Mouse (Mus musculus): ENCODE data around the gene Slc22a15.

Slc22a15 gene

GRCm38 (mm10) chr3:101923843-101924740 is at the start of gene Slc22a15:
Slc22a15 (minus strand) TSS chr3:101924453.
- DNase-seq: peak; percentile 83

- DNase-seq: no peak
These were observed 42.7 kb upstream of the Slc22a15 start for GRCm38 (mm10) chr3:101966825-101967558.

GRCm38 (mm10) chr3:101964352-101964751 is 40.1 kb upstream of the Slc22a15 start:
- no peak for DNase-seq

- no peak for DNase-seq
These were observed 39.2 kb upstream of the Slc22a15 start for GRCm38 (mm10) chr3:101963501-101963900.

GRCm38 (mm10) chr3:101961146-101961835 is 37.0 kb upstream of the Slc22a15 start:
- no peak for DNase-seq

- no peak for DNase-seq
These were observed 33.8 kb upstream of the Slc22a15 start for GRCm38 (mm10) chr3:101958047-101958446.

GRCm38 (mm10) chr3:101953506-101953905 is 29.3 kb upstream of the Slc22a15 start:
- DNase-seq: peak; percentile 5

GRCm38 (mm10) chr3:101952577-101952976 is 28.3 kb upstream of the Slc22a15 start:
- DNase-seq: no peak

- peak; percentile 13 for DNase-seq
These were observed 24.3 kb upstream of the Slc22a15 start for GRCm38 (mm10) chr3:101948572-101948971.

- no peak for DNase-seq
These were observed 23.0 kb upstream of the Slc22a15 start for GRCm38 (mm10) chr3:101947250-101947649.

GRCm38 (mm10) chr3:101945257-101945656 is 21.0 kb upstream of the Slc22a15 start:
- no peak for DNase-seq

GRCm38 (mm10) chr3:101940418-101940817 is 16.2 kb upstream of the Slc22a15 start:
- DNase-seq: no peak

GRCm38 (mm10) chr3:101939865-101940264 is 15.6 kb upstream of the Slc22a15 start:
- DNase-seq: no peak

GRCm38 (mm10) chr3:101939152-101939551 is 14.9 kb upstream of the Slc22a15 start:
- DNase-seq: no peak

GRCm38 (mm10) chr3:101936369-101936768 is 12.1 kb upstream of the Slc22a15 start:
- DNase-seq: no peak

- DNase-seq: no peak
These were observed 9.6 kb upstream of the Slc22a15 start for GRCm38 (mm10) chr3:101933820-101934219.

GRCm38 (mm10) chr3:101929105-101929876 is 5.0 kb upstream of the Slc22a15 start:
- no peak for DNase-seq

- no peak for DNase-seq
These were observed 2.4 kb upstream of the Slc22a15 start for GRCm38 (mm10) chr3:101926636-101927035.

- DNase-seq: peak; percentile 40
These were observed 1.4 kb upstream of the Slc22a15 start for GRCm38 (mm10) chr3:101925663-101926062.

GRCm38 (mm10) chr3:101922366-101922765 is 1.9 kb downstream of the Slc22a15 start:
- DNase-seq: no peak

- no peak for DNase-seq
These were observed 5.7 kb downstream of the Slc22a15 start for GRCm38 (mm10) chr3:101918526-101918925.

GRCm38 (mm10) chr3:101917665-101918064 is 6.6 kb downstream of the Slc22a15 start:
- DNase-seq: no peak

Data from kidney, postnatal 14 days (tissue).